Mouse (Mus musculus): ENCODE measurements around the gene Kansl1. TPM values are rescaled to one million over a fixed set of nuclear protein-coding genes. Genes with fewer than 3 reads are reported as not detected.
A peak's percentile ranks its signal among the peaks of the same experiment; 100 is the strongest.

Gene Kansl1
- total and polyA plus RNA-seq, 3 experiments: 17.3 to 48.4 (median 24.7) TPM

DNA sequence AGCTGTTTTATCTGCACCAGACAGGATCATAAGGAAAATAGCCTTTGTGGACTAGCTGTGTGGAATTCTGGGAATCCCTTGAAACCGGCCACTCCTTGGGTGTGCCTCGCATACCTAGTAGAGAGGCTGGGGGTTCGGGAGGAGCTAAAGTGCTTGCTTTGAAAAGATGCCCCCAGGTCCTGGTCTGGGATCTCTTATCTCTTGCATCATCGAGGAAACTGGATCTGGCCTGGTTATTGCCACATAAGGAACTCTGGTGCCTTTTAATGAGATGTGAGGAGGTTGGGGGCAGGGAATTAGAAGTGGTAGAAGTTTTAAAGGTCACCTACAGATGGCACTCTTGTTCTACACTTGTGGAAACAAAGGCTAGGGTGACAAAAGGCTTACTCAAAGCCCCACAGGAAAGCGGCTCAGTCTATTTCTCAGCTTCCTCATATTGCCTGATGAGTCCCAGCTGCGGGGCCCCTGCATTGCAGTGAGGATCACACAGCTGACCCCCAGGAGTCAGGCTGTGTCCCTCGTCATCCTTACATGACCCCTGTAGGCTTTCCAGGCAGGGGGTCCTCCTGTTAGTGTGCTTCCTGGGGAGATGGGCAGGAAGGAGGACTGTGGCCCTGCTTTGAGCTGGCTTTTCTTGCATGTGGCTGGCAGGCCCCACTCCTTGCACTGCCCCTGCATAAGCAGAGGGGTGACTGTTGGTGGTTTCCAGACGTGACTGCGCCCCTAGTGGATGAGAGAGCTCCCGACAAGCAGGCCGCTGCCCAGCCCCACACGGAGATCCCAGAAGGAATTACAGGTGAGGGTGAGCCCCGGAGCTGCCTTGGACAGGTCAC is 179.2 kb downstream of the Kansl1 start (continued):
- no peak for TF ChIP-seq CHD1 (IDR thresholded peaks at IDR 0.05; ENCODE audit: low read depth, low read length)
- TF ChIP-seq SIN3A (IDR thresholded peaks at IDR 0.05; ENCODE audit: low read length): no peak
- peak; percentile 7; the same call in 1 of the 2 replicates for TF ChIP-seq MAFK (IDR thresholded peaks at IDR 0.05; ENCODE audit: insufficient replicate concordance, low read length)
- peak; percentile 19; the same call in 1 of the 2 replicates for TF ChIP-seq HCFC1 (IDR thresholded peaks at IDR 0.05; ENCODE audit: low read depth, low read length)
- no peak for TF ChIP-seq ZNF384 (IDR thresholded peaks at IDR 0.05; ENCODE audit: low read depth, low read length)
- peak; percentile 52 for TF ChIP-seq SMC3 (IDR thresholded peaks at IDR 0.05; ENCODE audit: low read depth, low read length)
- peak; percentile 39; the same call in 1 of the 2 replicates for TF ChIP-seq EP300 (IDR thresholded peaks at IDR 0.05; ENCODE audit: low read length)
- no peak for TF ChIP-seq RCOR1 (conservative IDR thresholded peaks at IDR 0.05; ENCODE audit: low read depth, low read length)
- peak; percentile 93 for TF ChIP-seq RAD21 (IDR thresholded peaks at IDR 0.05; ENCODE audit: low read depth, low read length)
- TF ChIP-seq E2F4 (IDR thresholded peaks at IDR 0.05; ENCODE audit: insufficient replicate concordance, low read depth, low read length): no peak
- peak; percentile 40; the same call in 1 of the 2 replicates for TF ChIP-seq TCF12 (IDR thresholded peaks at IDR 0.05; ENCODE audit: low read depth, low read length)

DNA sequence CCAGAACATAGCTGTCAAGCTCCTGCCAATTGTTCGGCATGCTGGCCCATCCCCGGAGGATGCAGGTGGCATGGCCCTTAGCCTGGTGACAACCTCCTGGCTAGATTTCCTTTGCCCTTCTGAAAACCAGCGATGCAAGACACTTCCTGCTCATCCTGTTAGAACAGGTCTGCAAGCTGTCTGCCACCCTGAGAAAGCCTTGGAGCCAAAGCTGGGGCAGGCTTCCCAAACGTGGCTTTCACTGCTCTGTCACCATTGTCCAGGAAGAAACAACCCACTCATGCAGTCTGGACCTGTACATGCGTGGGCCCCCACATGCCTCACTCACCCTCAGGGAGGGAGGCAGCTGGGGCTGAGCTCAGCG is 179.8 kb downstream of the Kansl1 start:
- Histone ChIP-seq H3K9me3 (replicated peaks; ENCODE audit: low read length) (peaks cover 5% of the 10 kb centered on the region), H3K27ac (ENCODE audit: insufficient read depth, low read depth) (no peak overlapping the region), H3K79me2 (replicated peaks; ENCODE audit: control insufficient read depth, extremely low read depth, insufficient read depth, poor library complexity, severe bottlenecking) (no peaks in the 10 kb centered on the region), H3K36me3 (replicated peaks in 1 of 2; ENCODE audit: control insufficient read depth in 1 of 2, insufficient read depth in 1 of 2, low read length in 1 of 2) (no peaks in the 10 kb centered on the region), H3K27me3 (replicated peaks) (no peaks in the 10 kb centered on the region), H3K4me2 (ENCODE audit: insufficient read depth, low read depth, poor library complexity, severe bottlenecking) (no peak overlapping the region), H3K9ac (ENCODE audit: insufficient read depth, low read depth) (no peak overlapping the region), H3K4me3 (replicated peaks in 1 of 3; ENCODE audit: low read depth in 2 of 3, low read length in 2 of 3, poor library complexity in 1 of 3) (no peak overlapping the region), H3K4me1 (ENCODE audit: control insufficient read depth in 1 of 2, insufficient read depth in 2 of 2) (peaks cover 7 to 24% of the 10 kb centered on the region in 2 experiments)
- TF ChIP-seq JUND (conservative IDR thresholded peaks at IDR 0.05; ENCODE audit: low read depth, low read length) (no peak), ELF1 (IDR thresholded peaks at IDR 0.05; ENCODE audit: low read depth, low read length) (0 out of 2 replicates have a peak, but pooled peaks have one; percentile 12)
- in situ Hi-C loops (cut with MboI; ENCODE audit: low pct_ligation_motif_present, low pct_unique_long_range_greater_than_20kb, low sequenced_read_pairs): no loop called here
- dilution Hi-C loops (cut with MboI; ENCODE audit: extremely low pct_ligation_motif_present, extremely low pct_unique_long_range_greater_than_20kb, low sequenced_read_pairs): no loop called here
- DNase-seq (ENCODE audit: extremely low read depth): peak; percentile 33

DNA sequence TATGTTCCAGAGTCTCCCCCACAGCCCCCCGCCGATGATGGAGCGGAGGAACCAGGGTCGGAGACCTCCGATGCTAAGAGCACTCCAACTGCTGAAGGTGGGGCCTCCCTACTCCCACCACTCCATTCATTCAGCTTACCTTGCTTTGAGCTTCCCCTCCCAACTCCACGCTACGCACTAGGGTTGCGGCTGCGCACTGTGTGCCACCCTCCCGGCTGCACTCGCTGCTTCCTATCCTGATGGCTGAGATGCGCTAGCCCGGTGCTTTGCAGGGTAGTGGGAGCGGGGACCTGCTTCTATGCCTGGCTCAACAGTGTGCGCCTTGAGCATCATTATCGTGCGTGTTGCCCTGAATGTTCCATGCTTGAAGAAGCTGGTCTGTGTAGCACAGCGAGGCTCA is 181.5 kb downstream of the Kansl1 start:
- dilution Hi-C loops (cut with MboI; ENCODE audit: extremely low pct_ligation_motif_present, extremely low pct_unique_long_range_greater_than_20kb, low sequenced_read_pairs): no loop called here
- H3K79me2 ChIP-seq (replicated peaks; ENCODE audit: control insufficient read depth, extremely low read depth, insufficient read depth, poor library complexity, severe bottlenecking): no peaks in the 10 kb centered on the region
- in situ Hi-C loops (cut with MboI; ENCODE audit: low pct_ligation_motif_present, low pct_unique_long_range_greater_than_20kb, low sequenced_read_pairs): no loop called here
- no peaks in the 10 kb centered on the region for H3K36me3 ChIP-seq (replicated peaks in 1 of 2; ENCODE audit: control insufficient read depth in 1 of 2, insufficient read depth in 1 of 2, low read length in 1 of 2)
- no peak for TF ChIP-seq SMC3 (IDR thresholded peaks at IDR 0.05; ENCODE audit: low read depth, low read length)
- TF ChIP-seq BHLHE40 (IDR thresholded peaks at IDR 0.05; ENCODE audit: low read depth, low read length): no peak
- TF ChIP-seq CTCF (conservative IDR thresholded peaks at IDR 0.05 in 1 of 2, IDR thresholded peaks at IDR 0.05 in 1 of 2; ENCODE audit: low read depth in 2 of 2, low read length in 2 of 2): no peak
- TF ChIP-seq EP300 (IDR thresholded peaks at IDR 0.05; ENCODE audit: low read length): no peak
- TF ChIP-seq MEF2A (IDR thresholded peaks at IDR 0.05; ENCODE audit: borderline replicate concordance, low read depth, low read length): no peak
- TF ChIP-seq ETS1 (conservative IDR thresholded peaks at IDR 0.05; ENCODE audit: low read depth, low read length): no peak
- no peak for TF ChIP-seq CHD1 (IDR thresholded peaks at IDR 0.05; ENCODE audit: low read depth, low read length)
- no peak for TF ChIP-seq NELFE (IDR thresholded peaks at IDR 0.05; ENCODE audit: low read depth, low read length)
- no peak for TF ChIP-seq ZKSCAN1 (IDR thresholded peaks at IDR 0.05; ENCODE audit: borderline replicate concordance, low read depth, low read length)
- no peak for TF ChIP-seq JUND (conservative IDR thresholded peaks at IDR 0.05; ENCODE audit: low read depth, low read length)
- no peak for TF ChIP-seq MAFK (IDR thresholded peaks at IDR 0.05; ENCODE audit: insufficient replicate concordance, low read length)
- no peak for TF ChIP-seq E2F4 (IDR thresholded peaks at IDR 0.05; ENCODE audit: insufficient replicate concordance, low read depth, low read length)
- TF ChIP-seq USF1 (IDR thresholded peaks at IDR 0.05; ENCODE audit: low read depth, low read length): no peak
- H3K27me3 ChIP-seq (replicated peaks): peaks cover 3% of the 10 kb centered on the region
- peaks cover 5% of the 10 kb centered on the region for H3K9me3 ChIP-seq (replicated peaks; ENCODE audit: low read length)
- peaks cover 7 to 24% of the 10 kb centered on the region in 2 experiments for H3K4me1 ChIP-seq (ENCODE audit: control insufficient read depth in 1 of 2, insufficient read depth in 2 of 2)
- H3K27ac ChIP-seq (ENCODE audit: insufficient read depth, low read depth): no peak overlapping the region
- H3K4me2 ChIP-seq (ENCODE audit: insufficient read depth, low read depth, poor library complexity, severe bottlenecking): no peak overlapping the region
- no peak overlapping the region for H3K9ac ChIP-seq (ENCODE audit: insufficient read depth, low read depth)
- no peak overlapping the region for H3K4me3 ChIP-seq (replicated peaks in 1 of 3; ENCODE audit: low read depth in 2 of 3, low read length in 2 of 3, poor library complexity in 1 of 3)
- DNase-seq (ENCODE audit: extremely low read depth): no peak

Data from CH12.LX (cell line).